Mouse (Mus musculus) heart, embryonic 11.5 days (tissue): Measurements from ENCODE around the gene Thpo. TPM values are rescaled to one million over a fixed set of nuclear protein-coding genes. Genes with fewer than 3 reads are reported as not detected.

Experiments
- ATAC-seq: fragments of 200-750 bp; cut with Nextera tagmentation; replicated peaks from 2 replicates; pipeline ENCODE4 v1.8.0; 2017; ENCODE audit warnings: moderate library complexity; ENCODE audit not compliant: insufficient number of reproducible peaks, low FRiP score, low TSS enrichment
- H3K27ac ChIP-seq: fragments of 300-500 bp; sonication (generic); 2 replicates; pipeline ENCODE4 v1.5.1; 2014; ENCODE audit warnings: mild to moderate bottlenecking, low read depth, low read length
- H3K27me3 ChIP-seq: fragments of 300-500 bp; sonication (generic); 2 replicates; pipeline ENCODE4 v1.6.1; 2014; ENCODE audit warnings: mild to moderate bottlenecking, low read length, mixed read lengths; ENCODE audit not compliant: control insufficient read depth, insufficient read depth
- H3K36me3 ChIP-seq: fragments of 300-500 bp; sonication (generic); 2 replicates; pipeline ENCODE4 v1.6.1; 2014; ENCODE audit warnings: mild to moderate bottlenecking, low read length, moderate library complexity, mixed read lengths; ENCODE audit not compliant: control insufficient read depth, insufficient read depth
- H3K4me1 ChIP-seq: fragments of 300-500 bp; sonication (generic); 2 replicates; pipeline ENCODE4 v1.6.1; 2014; ENCODE audit warnings: low read length; ENCODE audit not compliant: control insufficient read depth, insufficient read depth
- H3K4me2 ChIP-seq: fragments of 300-500 bp; sonication (generic); 2 replicates; pipeline ENCODE4 v1.6.1; 2014; ENCODE audit warnings: mild to moderate bottlenecking, moderate library complexity
- H3K4me3 ChIP-seq: fragments of 300-500 bp; sonication (generic); 2 replicates; pipeline ENCODE4 v1.5.1; 2014; ENCODE audit warnings: low read depth, low read length
- H3K9ac ChIP-seq: fragments of 300-500 bp; sonication (generic); 2 replicates; pipeline ENCODE4 v1.6.1; 2014; ENCODE audit warnings: mild to moderate bottlenecking, low read depth, low read length, moderate library complexity
- H3K9me3 ChIP-seq: fragments of 300-500 bp; sonication (generic); replicated peaks from 2 replicates; pipeline ENCODE4 v1.6.1; 2016; ENCODE audit warnings: low read length; ENCODE audit not compliant: control insufficient read depth
- WGBS: fragments of 180-500 bp; shearing (Covaris S2); extraction: QIAGEN DNeasy Blood & Tissue Kit; methylation state at CpG from one replicate; pipeline ENCODE4 v1.1.7; 2014; ENCODE audit not compliant: insufficient replicate concordance; 5-methylcytosine and 5-hydroxymethylcytosine counted together
- polyA plus RNA-seq: library from polyadenylated mRNA; unstranded; fragments of >200 nt; fragmentation: Nextera tagmentation; extraction: Ambion mirVana; gene quantifications from 2 replicates; pipeline ENCODE4 v1.2.1, GENCODE M21; 2014

The Thpo gene
- polyA plus RNA-seq, 1 experiment from 2014 or later: 0.49 TPM

DNA sequence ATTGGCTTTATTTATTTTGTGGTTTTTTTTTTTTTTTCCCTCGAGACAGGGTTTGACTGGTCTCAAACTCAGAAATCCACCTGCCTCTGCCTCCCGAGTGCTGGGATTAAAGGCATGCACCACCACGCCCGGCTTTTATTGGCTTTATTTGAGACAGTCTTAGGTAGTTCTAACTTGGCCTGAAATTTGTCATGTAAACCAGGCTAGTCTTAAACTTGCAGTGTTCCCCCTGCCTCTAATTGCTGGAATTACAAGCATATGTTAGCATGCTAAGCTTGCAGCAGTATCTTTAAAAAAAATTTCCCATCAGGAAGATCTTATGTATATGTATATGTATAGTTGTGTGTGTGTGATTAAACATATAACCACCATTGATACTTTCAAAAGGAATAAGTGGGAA lies 57.6 kb downstream of the Thpo start:
- H3K27ac ChIP-seq: no peak overlapping the region
- peaks cover 57% of the 10 kb centered on the region for H3K36me3 ChIP-seq
- H3K4me1 ChIP-seq: peaks cover 20% of the 10 kb centered on the region
- no peak overlapping the region for H3K4me2 ChIP-seq
- ATAC-seq: no peak
- no peaks in the 10 kb centered on the region for H3K9me3 ChIP-seq
- WGBS: 81% methylated on average over 4 of the region's 4 CpGs
- H3K9ac ChIP-seq: no peak overlapping the region
- H3K27me3 ChIP-seq: no peaks in the 10 kb centered on the region
- no peak overlapping the region for H3K4me3 ChIP-seq

DNA sequence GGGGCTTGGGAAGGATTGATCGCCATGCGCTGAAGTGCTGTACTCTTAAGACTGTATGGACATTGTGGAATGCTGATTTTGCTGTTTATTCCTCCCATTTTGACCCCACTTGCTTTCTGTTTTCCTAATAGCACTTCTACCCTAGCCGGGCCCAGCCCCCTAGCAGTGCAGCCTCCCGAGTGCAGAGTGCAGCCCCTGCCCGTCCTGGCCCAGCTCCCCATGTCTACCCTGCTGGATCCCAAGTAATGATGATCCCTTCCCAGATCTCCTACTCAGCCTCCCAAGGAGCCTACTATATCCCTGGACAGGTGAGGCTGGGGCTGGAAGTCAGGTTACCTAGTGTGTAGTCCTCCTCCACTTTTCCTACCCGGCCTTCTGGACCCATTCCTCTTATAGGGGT lies 59.1 kb downstream of the Thpo start:
- no peak overlapping the region for H3K27ac ChIP-seq
- no peak overlapping the region for H3K9ac ChIP-seq
- H3K36me3 ChIP-seq: peaks cover 45% of the 10 kb centered on the region
- H3K4me2 ChIP-seq: peak overlapping the region; percentile 98
- no peaks in the 10 kb centered on the region for H3K27me3 ChIP-seq
- 96% methylated on average over 6 of the region's 6 CpGs for WGBS
- peaks cover 20% of the 10 kb centered on the region for H3K4me1 ChIP-seq
- H3K9me3 ChIP-seq: no peaks in the 10 kb centered on the region
- H3K4me3 ChIP-seq: no peak overlapping the region
- no peak for ATAC-seq

Other genes with a start within 250 kb of the Thpo start
- 83.3 and 96.1 TPM in 2 replicates for gene Eif2b5, start 235.7 kb downstream of the Thpo start, polyA plus RNA-seq
- 32.2 and 34.8 TPM in 2 replicates for gene Dvl3, start 217.5 kb downstream of the Thpo start, polyA plus RNA-seq
- 490 and 502 TPM in 2 replicates for gene Ap2m1, start 199.0 kb downstream of the Thpo start, polyA plus RNA-seq
- 41.4 and 44.9 TPM in 2 replicates for gene Abcf3, start 185.9 kb downstream of the Thpo start, polyA plus RNA-seq
- gene Vwa5b2, start 145.0 kb downstream of the Thpo start, polyA plus RNA-seq: 0.08 and 0.20 TPM in 2 replicates
- 26.6 and 28.0 TPM in 2 replicates for gene Eef1akmt4, start 122.9 kb downstream of the Thpo start, polyA plus RNA-seq
- gene Gm49333, start 122.9 kb downstream of the Thpo start, polyA plus RNA-seq: 0.10 TPM in 1 of 2 replicates, not detected in the other
- gene Alg3, start 122.8 kb downstream of the Thpo start, polyA plus RNA-seq: 39.5 and 41.3 TPM in 2 replicates
- gene Camk2n2, start 113.2 kb downstream of the Thpo start, polyA plus RNA-seq: 0.84 and 0.96 TPM in 2 replicates
- 1.3 and 1.6 TPM in 2 replicates for gene Ece2, start 104.7 kb downstream of the Thpo start, polyA plus RNA-seq
- 275 and 327 TPM in 2 replicates for gene Psmd2, start 82.9 kb downstream of the Thpo start, polyA plus RNA-seq
- gene Eif4g1, start 66.2 kb downstream of the Thpo start, polyA plus RNA-seq: 117 and 133 TPM in 2 replicates
- gene Fam131a, start 41.3 kb downstream of the Thpo start, polyA plus RNA-seq: 2.6 and 4.9 TPM in 2 replicates
- gene Polr2h, start 16.8 kb downstream of the Thpo start, polyA plus RNA-seq: 65.0 and 65.9 TPM in 2 replicates
- 5.7 and 6.7 TPM in 2 replicates for gene Clcn2, start 16.8 kb downstream of the Thpo start, polyA plus RNA-seq
- gene Chrd, start 1.4 kb downstream of the Thpo start, polyA plus RNA-seq: 0.21 and 0.42 TPM in 2 replicates